Mouse (Mus musculus) bone marrow macrophage, adult 2 months (primary cell): ENCODE measurements around the gene Timm50. TPM values are rescaled to one million over a fixed set of nuclear protein-coding genes. Genes with fewer than 3 reads are reported as not detected.

Source experiments
- H3K27ac ChIP-seq: 2 replicates; pipeline ENCODE4 v1.5.1; 2012; ENCODE audit warnings: low read depth, low read length; ENCODE audit not compliant: insufficient read depth
- H3K4me1 ChIP-seq: 2 replicates; pipeline ENCODE4 v1.6.1; 2012; ENCODE audit warnings: low read length; ENCODE audit not compliant: control insufficient read depth, insufficient read depth
- H3K4me3 ChIP-seq: 2 replicates; pipeline ENCODE4 v1.5.1; 2012; ENCODE audit warnings: mild to moderate bottlenecking, low read length, moderate library complexity; ENCODE audit not compliant: insufficient read depth
- CTCF ChIP-seq: IDR thresholded peaks from 2 replicates; pipeline ENCODE4 v1.5.1; 2012; ENCODE audit warnings: low read depth, mild to moderate bottlenecking, low read length, moderate library complexity
- POLR2A ChIP-seq: IDR thresholded peaks from 2 replicates; pipeline ENCODE4 v1.6.1; 2012; ENCODE audit warnings: mild to moderate bottlenecking, low read depth, low read length, borderline replicate concordance
- polyA plus RNA-seq: library from polyadenylated mRNA; stranded (reverse); fragments of >200 nt; gene quantifications from 2 replicates; pipeline ENCODE4 v1.2.4, GENCODE M21; 2012; ENCODE audit not compliant: missing spikeins, insufficient read depth, insufficient read length

Timm50 gene
- polyA plus RNA-seq, 1 experiment, result 31.6 TPM

DNA sequence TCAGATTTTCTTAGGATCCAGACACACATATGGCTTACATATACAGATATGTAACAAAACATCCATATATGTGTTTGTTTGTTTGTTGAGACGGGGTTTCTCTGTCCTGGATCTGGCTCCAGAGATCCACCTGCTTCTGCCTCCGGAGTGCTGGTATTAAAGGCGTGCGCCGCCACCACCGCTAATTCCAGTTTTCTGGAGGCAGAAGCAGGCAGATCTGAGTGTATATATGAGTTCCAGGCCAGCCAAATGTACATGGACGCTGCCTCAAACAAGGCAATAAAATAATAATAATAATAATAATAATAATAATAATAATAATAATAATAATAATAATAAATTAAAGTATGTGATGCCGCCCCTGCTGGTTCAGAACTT is 34.6 kb downstream of the Timm50 start:
- Histone ChIP-seq H3K4me3 (no peak overlapping the region), H3K4me1 (peaks cover 6% of the 10 kb centered on the region; the same call in 1 of the 2 replicates), H3K27ac (no peak overlapping the region)
- no peak for TF ChIP-seq CTCF
- TF ChIP-seq POLR2A, result no peak

DNA sequence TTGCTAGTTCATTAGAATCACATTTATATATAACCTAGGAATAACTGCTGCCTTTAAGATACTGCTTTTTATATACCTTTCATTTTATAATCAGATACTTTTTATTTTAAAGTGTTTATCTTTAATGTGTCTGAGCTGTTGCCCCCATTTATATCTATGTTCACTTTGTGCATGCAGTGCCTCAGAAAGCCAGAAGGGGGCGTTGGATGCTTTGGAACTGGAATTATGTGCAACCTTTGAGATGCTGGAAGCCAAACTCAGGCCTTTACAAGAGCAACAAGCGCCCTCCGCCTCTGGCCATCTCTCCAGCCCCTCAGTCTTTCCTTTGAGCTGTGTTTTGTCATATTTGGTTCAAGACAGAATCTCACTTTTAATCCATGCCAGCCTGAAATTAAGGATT is 40.1 kb downstream of the Timm50 start:
- Histone ChIP-seq H3K27ac (no peak overlapping the region), H3K4me3 (no peak overlapping the region), H3K4me1 (peaks cover 2% of the 10 kb centered on the region; the same call in 1 of the 2 replicates)
- no peak for TF ChIP-seq POLR2A
- TF ChIP-seq CTCF, result no peak; the same call in 1 of the 2 replicates

DNA sequence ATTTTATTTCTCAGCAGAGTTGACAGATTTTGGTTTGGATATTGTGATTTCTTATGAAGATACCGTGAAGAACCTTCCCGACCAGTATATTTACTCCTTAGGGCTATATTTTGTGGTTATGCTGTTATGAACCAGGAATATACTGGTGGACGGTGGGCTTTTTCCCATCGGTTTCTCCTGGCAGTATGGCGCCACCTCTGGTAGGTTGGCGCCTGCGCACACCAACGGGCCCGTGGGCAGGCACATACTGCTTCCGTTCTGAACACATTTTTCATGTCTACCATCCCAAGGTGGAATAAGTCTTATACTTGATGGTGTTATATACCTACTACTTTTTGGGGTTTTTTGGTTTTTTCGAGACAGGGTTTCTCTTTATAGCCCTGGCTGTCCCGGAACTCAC is 42.5 kb downstream of the Timm50 start:
- Histone ChIP-seq H3K4me1 (peaks cover 2% of the 10 kb centered on the region; the same call in 1 of the 2 replicates), H3K27ac (no peak overlapping the region), H3K4me3 (no peak overlapping the region)
- TF ChIP-seq CTCF (0 out of 2 replicates have a peak, but pooled peaks have one; percentile 18), POLR2A (no peak)

DNA sequence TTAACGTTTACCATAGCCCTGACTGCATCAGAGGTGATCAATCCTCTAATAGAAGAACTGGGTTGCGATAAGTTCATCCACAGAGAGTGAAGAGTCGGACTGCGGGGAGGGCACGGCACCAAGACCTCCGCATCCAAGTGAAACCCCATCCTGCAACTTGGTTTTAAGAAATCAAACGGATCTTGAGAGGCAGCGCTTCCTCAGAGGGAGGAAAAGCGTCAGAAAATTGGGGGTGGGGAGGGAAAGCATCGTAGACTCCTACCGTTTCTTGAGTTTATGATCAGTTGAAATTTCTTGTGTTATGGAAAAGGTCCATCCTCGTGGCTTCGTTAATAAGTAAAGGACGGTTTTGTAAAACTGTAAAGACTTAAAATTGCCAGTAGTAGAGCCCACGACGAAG is 43.3 kb downstream of the Timm50 start:
- TF ChIP-seq POLR2A, result no peak
- no peak for TF ChIP-seq CTCF
- Histone ChIP-seq H3K4me3 (peak overlapping the region; percentile 73), H3K27ac (no peak overlapping the region), H3K4me1 (peaks cover 2% of the 10 kb centered on the region; the same call in 1 of the 2 replicates)

DNA sequence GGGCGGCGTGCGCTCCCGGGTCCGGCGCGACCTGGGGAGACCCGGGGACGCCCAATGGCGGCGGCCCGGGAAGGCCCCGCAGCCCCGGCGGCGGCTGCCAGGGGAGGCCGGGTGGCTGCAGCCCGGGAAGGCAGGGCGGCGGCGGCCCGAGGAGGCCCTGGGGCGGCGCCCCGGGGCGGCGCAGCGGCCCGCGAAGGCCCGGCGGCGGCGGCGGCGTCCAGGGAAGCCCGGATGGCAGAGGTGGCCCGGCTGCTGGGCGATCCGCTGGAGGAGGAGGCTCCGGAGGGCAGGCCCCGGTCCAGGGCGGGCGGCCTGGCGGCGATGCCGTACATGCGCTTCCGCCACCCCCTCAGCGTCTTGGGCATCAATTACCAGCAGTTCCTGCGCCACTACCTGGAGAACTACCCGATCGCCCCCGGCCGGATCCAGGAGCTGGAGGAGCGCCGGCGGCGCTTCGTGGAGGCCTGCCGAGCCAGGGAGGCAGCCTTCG is 43.8 kb downstream of the Timm50 start:
- peak overlapping the region; percentile 73 for H3K4me3 ChIP-seq
- 0 out of 2 replicates have a peak overlapping the region, but pooled peaks have one; percentile 21 for H3K27ac ChIP-seq
- no peak for TF ChIP-seq CTCF
- TF ChIP-seq POLR2A, result no peak
- peaks cover 2% of the 10 kb centered on the region; the same call in 1 of the 2 replicates for H3K4me1 ChIP-seq

DNA sequence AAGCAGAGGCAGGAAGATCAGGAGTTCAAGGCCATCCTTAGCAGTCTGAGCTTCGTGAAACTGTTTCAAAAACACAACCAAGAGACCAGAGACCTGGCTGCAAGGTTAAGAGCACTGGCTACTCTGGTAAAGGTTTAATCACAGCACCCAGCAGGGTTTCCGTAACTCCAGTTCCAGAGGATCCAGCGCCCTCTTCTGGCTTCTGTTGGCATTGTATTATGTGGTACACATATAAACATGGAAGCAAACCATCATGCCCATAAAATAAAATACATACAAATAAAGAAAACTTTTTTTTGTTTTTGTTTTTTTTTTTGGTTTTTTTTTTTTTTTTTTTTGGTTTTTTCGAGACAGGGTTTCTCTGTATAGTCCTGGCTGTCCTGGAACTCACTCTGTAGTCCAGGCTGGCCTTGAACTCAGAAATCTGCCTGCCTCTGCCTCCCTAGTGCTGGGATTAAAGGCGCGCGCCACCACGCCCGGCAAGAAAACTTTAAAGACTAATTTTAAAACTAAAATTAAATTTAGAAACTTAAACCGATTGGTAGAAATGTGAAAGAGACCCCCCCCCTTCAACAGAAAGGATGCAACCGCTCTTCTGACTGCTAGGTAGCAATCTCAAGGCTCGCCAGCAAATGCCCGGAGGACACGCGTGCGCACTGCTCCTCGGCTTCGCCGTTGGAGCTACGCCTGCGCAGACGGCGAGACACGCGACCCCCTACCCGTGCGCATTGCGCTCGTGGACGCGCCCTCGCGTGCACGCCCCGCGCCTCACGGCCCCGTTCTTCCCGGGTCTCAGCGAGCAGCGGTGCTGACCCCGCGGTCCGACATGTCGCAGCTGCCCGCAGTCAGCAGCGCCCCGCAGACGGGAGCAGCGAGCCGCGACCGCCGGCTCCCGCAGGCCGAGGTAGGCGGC is 44.5 kb downstream of the Timm50 start, which contains the start of gene Eid2:
TSS of gene Eid2 (plus strand) at position 753 of the 913 bp plus-strand sequence.
- H3K27ac ChIP-seq, result 0 out of 2 replicates have a peak within 1 kb of the TSS, but pooled peaks have one; percentile 21
- H3K4me1 ChIP-seq, result peaks cover 2% of the 10 kb centered on the region; the same call in 1 of the 2 replicates
- peak within 1 kb of the TSS; percentile 73 for H3K4me3 ChIP-seq
- TF ChIP-seq CTCF (no peak), POLR2A (no peak)

DNA sequence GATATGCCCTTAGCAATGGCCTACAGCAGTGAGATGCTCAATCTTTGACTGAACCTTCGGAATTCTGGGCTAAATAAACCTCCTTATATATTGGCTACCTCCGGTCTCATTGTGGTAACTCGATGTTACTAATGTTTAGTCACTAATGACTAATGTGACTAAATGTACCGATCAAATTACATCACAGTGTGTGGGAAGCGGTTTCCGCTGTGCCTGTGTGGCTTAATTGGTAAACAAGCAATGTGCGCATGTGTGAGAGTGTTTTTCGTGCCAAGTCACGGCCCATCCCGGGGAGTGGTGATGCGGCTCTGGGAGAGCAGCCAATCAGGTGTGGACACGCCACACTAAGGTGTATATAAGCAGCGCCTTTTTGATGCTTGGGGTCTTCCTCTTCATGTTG is 46.5 kb downstream of the Timm50 start:
- Histone ChIP-seq H3K4me3 (no peak overlapping the region), H3K4me1 (peaks cover 2% of the 10 kb centered on the region; the same call in 1 of the 2 replicates), H3K27ac (no peak overlapping the region)
- TF ChIP-seq POLR2A (no peak), CTCF (no peak)

DNA sequence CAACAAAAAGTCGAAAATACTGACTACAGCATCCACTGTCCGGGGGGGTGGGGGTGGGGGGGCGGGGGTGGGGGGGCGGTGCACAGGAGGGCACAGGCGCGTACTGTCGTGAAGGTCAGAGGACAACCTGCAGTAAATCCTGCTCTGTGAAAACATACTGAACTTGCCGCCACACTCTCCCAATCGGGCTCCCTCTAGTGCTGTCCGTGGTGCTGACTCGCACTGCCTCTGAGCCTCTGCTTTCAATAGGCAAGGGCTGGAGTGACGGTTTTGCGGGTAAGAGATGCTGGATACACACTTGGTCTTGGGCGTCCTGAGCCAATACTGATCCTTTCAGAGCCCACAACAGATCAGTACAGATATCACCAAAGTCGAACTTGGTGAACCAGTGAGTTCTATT is 48.1 kb downstream of the Timm50 start:
- H3K27ac ChIP-seq, result no peak overlapping the region
- H3K4me1 ChIP-seq, result peaks cover 1% of the 10 kb centered on the region; the same call in 1 of the 2 replicates
- H3K4me3 ChIP-seq, result no peak overlapping the region
- TF ChIP-seq CTCF, result no peak
- no peak for TF ChIP-seq POLR2A

DNA sequence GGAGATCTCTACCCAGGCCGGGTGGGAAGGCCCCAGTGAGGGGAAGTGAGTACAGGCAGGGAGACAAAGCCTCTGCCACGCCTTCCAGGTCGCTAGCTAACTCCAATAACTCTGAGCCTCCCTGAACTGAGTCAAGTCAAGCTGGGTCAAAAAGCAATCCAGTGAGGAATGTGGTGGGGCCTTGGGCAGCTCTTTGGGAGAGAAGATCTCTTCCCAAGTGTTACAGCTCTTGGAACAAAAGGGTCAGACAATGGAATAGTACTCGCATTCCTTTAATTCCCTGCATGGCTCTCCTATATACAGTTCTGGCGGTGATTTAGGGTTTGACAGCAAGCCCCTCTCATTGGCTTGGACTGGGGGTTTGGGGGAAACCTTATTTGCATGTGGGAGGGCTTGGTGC is 49.0 kb downstream of the Timm50 start:
- Histone ChIP-seq H3K27ac (no peak overlapping the region), H3K4me3 (no peak overlapping the region), H3K4me1 (no peaks in the 10 kb centered on the region)
- TF ChIP-seq CTCF, result no peak

Other genes starting within 250 kb of the Timm50 start
- not detected in 2 replicates for gene Fcgbp, start 240.8 kb downstream of the Timm50 start, polyA plus RNA-seq
- gene 9530053A07Rik, start 182.6 kb downstream of the Timm50 start, polyA plus RNA-seq, result not detected in 2 replicates
- 49.4 and 60.6 TPM in 2 replicates for gene Fbl, start 142.4 kb downstream of the Timm50 start, polyA plus RNA-seq
- gene Dyrk1b, start 132.6 kb downstream of the Timm50 start, polyA plus RNA-seq, result 18.7 and 20.7 TPM in 2 replicates
- gene Eid2, start 44.2 kb downstream of the Timm50 start, polyA plus RNA-seq, result 1.6 and 2.5 TPM in 2 replicates
- gene Eid2b, start 34.3 kb downstream of the Timm50 start, polyA plus RNA-seq, result 4.3 and 4.6 TPM in 2 replicates
- not detected in 2 replicates for gene Selenov, start 20.9 kb downstream of the Timm50 start, polyA plus RNA-seq
- gene Dll3, start 9.8 kb downstream of the Timm50 start, polyA plus RNA-seq, result not detected in 2 replicates
- gene Supt5, start 26.7 kb upstream of the Timm50 start, polyA plus RNA-seq, result 72.0 and 77.4 TPM in 2 replicates
- 801 and 823 TPM in 2 replicates for gene Rps16, start 38.6 kb upstream of the Timm50 start, polyA plus RNA-seq
- 11.4 and 14.6 TPM in 2 replicates for gene Plekhg2, start 60.5 kb upstream of the Timm50 start, polyA plus RNA-seq
- gene Zfp36, start 68.2 kb upstream of the Timm50 start, polyA plus RNA-seq, result 110 and 119 TPM in 2 replicates
- 12.5 and 13.9 TPM in 2 replicates for gene Med29, start 80.6 kb upstream of the Timm50 start, polyA plus RNA-seq
- gene Paf1, start 80.9 kb upstream of the Timm50 start, polyA plus RNA-seq, result 102 and 123 TPM in 2 replicates
- gene Gmfg, start 125.4 kb upstream of the Timm50 start, polyA plus RNA-seq, result 349 and 416 TPM in 2 replicates
- gene Lrfn1, start 139.9 kb upstream of the Timm50 start, polyA plus RNA-seq, result 3.2 and 3.6 TPM in 2 replicates
- gene Ifnl2, start 198.4 kb upstream of the Timm50 start, polyA plus RNA-seq, result not detected in 2 replicates
- gene Ifnl3, start 210.8 kb upstream of the Timm50 start, polyA plus RNA-seq, result not detected in 2 replicates
- not detected in 2 replicates for gene Sycn, start 228.8 kb upstream of the Timm50 start, polyA plus RNA-seq
- gene Nccrp1, start 235.2 kb upstream of the Timm50 start, polyA plus RNA-seq, result not detected in 2 replicates